Mouse (Mus musculus): ENCODE measurements at regions not wholly inside any gene's neighbourhood (a gene's known extent, or its start where the extent isn't known, plus 50 kb on each side); places are given as distances from the start of the nearest gene placed in this dataset.

DNA sequence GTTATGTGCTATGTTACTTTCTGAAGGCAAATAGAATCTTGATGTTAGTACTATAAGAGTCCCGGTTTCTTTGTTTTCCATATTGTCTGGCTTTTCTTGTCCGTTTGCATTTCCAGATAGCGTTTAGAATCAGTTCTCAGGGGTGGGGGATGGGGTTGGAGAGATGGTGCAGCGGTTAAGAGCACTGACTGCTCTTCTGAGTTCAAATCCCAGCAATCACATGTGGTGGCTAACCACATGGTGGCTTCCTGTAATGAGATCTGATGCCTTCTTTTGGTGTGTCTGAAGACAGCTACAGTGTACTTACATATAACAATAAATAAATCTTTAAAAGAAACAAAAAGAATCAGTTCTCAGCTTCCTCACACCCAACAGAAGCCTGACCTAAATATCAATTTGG, 623.5 kb upstream of the Gm10131 start:
- TF ChIP-seq CTCF (IDR thresholded peaks at IDR 0.05; ENCODE audit: borderline replicate concordance, insufficient read depth, low read depth, low read length): no peak
- TF ChIP-seq POLR2A (IDR thresholded peaks at IDR 0.05; ENCODE audit: borderline replicate concordance, insufficient read depth, low read length): no peak
